Mouse (Mus musculus): ENCODE results near the gene Tbc1d24. TPM values are rescaled to one million over a fixed set of nuclear protein-coding genes. Genes with fewer than 3 reads are reported as not detected.

Gene Tbc1d24
- 4.2 and 5.2 TPM in 2 replicates for polyA plus RNA-seq (2015; fragmentation: Nextera tagmentation; extraction: Ambion mirVana)

GRCm38 (mm10) chr17:24205284-24205888, at the start of gene Tbc1d24:
TSS of gene Tbc1d24 (minus strand) at chr17:24205562.
- peak within 1 kb of the TSS; percentile 59 for H3K27ac ChIP-seq (replicated peaks)
- no peaks in the 10 kb centered on the region for H3K36me3 ChIP-seq
- H3K27me3 ChIP-seq (replicated peaks) = peaks cover 32% of the 10 kb centered on the region
- H3K4me1 ChIP-seq = peaks cover 77% of the 10 kb centered on the region
- H3K4me2 ChIP-seq = peak within 1 kb of the TSS; percentile 85
- H3K9ac ChIP-seq = peak within 1 kb of the TSS; percentile 87
- peak within 1 kb of the TSS; percentile 73 for H3K4me3 ChIP-seq
- ATAC-seq (ENCODE audit: extremely low read depth, insufficient number of reproducible peaks, low FRiP score, low TSS enrichment) = peak; percentile 64
- under 1% methylated on average over 64 of the region's 65 CpGs for WGBS
- H3K9me3 ChIP-seq = no peaks in the 10 kb centered on the region

GRCm38 (mm10) chr17:24252329-24252728, 47.0 kb upstream of the Tbc1d24 start:
- Histone ChIP-seq H3K4me1 (peaks cover 21% of the 10 kb centered on the region), H3K27me3 (replicated peaks) (no peaks in the 10 kb centered on the region), H3K9ac (peak overlapping the region; percentile 87; the same call in 1 of the 2 replicates), H3K27ac (replicated peaks) (no peak overlapping the region), H3K4me3 (peak overlapping the region; percentile 84; the same call in 1 of the 2 replicates), H3K36me3 (peaks cover 19% of the 10 kb centered on the region), H3K4me2 (peak overlapping the region; percentile 75; the same call in 1 of the 2 replicates), H3K9me3 (no peaks in the 10 kb centered on the region)
- no peak for ATAC-seq (ENCODE audit: extremely low read depth, insufficient number of reproducible peaks, low FRiP score, low TSS enrichment)
- WGBS = 91% methylated on average over 2 of the region's 2 CpGs

- H3K9me3 ChIP-seq = no peaks in the 10 kb centered on the region
- H3K4me2 ChIP-seq = peak within 1 kb of the TSS; percentile 75
- peak within 1 kb of the TSS; percentile 84 for H3K27ac ChIP-seq (replicated peaks)
- H3K27me3 ChIP-seq (replicated peaks) = no peaks in the 10 kb centered on the region
- H3K36me3 ChIP-seq = peaks cover 27% of the 10 kb centered on the region
- H3K4me1 ChIP-seq = peaks cover 21% of the 10 kb centered on the region
- H3K9ac ChIP-seq = peak within 1 kb of the TSS; percentile 87
- peak within 1 kb of the TSS; percentile 84 for H3K4me3 ChIP-seq
- peak; percentile 100 for ATAC-seq (ENCODE audit: extremely low read depth, insufficient number of reproducible peaks, low FRiP score, low TSS enrichment)
- under 1% methylated on average over 48 of the region's 48 CpGs for WGBS
Observed at GRCm38 (mm10) chr17:24251320-24252069, 46.1 kb upstream of the Tbc1d24 start, which contains the start of gene Ccnf. TSS of gene Ccnf (minus strand) at chr17:24251484.

- no peak for ATAC-seq (ENCODE audit: extremely low read depth, insufficient number of reproducible peaks, low FRiP score, low TSS enrichment)
Observed at GRCm38 (mm10) chr17:24250988-24251319, 45.6 kb upstream of the Tbc1d24 start.

GRCm38 (mm10) chr17:24248641-24249040, 43.3 kb upstream of the Tbc1d24 start:
- peaks cover 50% of the 10 kb centered on the region for H3K36me3 ChIP-seq
- H3K4me3 ChIP-seq = no peak overlapping the region; the same call in 1 of the 2 replicates
- H3K4me2 ChIP-seq = 0 out of 2 replicates have a peak overlapping the region, but pooled peaks have one; percentile 75
- H3K4me1 ChIP-seq = peaks cover 21% of the 10 kb centered on the region
- 98% methylated on average over 2 of the region's 2 CpGs for WGBS
- H3K9ac ChIP-seq = no peak overlapping the region
- no peaks in the 10 kb centered on the region for H3K27me3 ChIP-seq (replicated peaks)
- no peak overlapping the region for H3K27ac ChIP-seq (replicated peaks)
- ATAC-seq (ENCODE audit: extremely low read depth, insufficient number of reproducible peaks, low FRiP score, low TSS enrichment) = no peak
- peaks cover 4% of the 10 kb centered on the region for H3K9me3 ChIP-seq

More at GRCm38 (mm10) chr17:24250988-24251319, 45.6 kb upstream of the Tbc1d24 start:
- Histone ChIP-seq H3K4me2 (peak overlapping the region; percentile 75), H3K27me3 (replicated peaks) (no peaks in the 10 kb centered on the region), H3K4me1 (peaks cover 21% of the 10 kb centered on the region), H3K9me3 (no peaks in the 10 kb centered on the region), H3K4me3 (peak overlapping the region; percentile 84), H3K9ac (peak overlapping the region; percentile 86), H3K36me3 (peaks cover 32% of the 10 kb centered on the region), H3K27ac (replicated peaks) (peak overlapping the region; percentile 64)
- WGBS = under 1% methylated on average over 32 of the region's 32 CpGs

GRCm38 (mm10) chr17:24244061-24244460, 38.7 kb upstream of the Tbc1d24 start:
- no peak overlapping the region for H3K4me3 ChIP-seq
- H3K4me2 ChIP-seq = no peak overlapping the region
- peaks cover 5% of the 10 kb centered on the region for H3K9me3 ChIP-seq
- H3K27me3 ChIP-seq (replicated peaks) = no peaks in the 10 kb centered on the region
- peaks cover 94% of the 10 kb centered on the region for H3K36me3 ChIP-seq
- no peak overlapping the region for H3K9ac ChIP-seq
- ATAC-seq (ENCODE audit: extremely low read depth, insufficient number of reproducible peaks, low FRiP score, low TSS enrichment) = no peak
- H3K4me1 ChIP-seq = peaks cover 2% of the 10 kb centered on the region; the same call in 1 of the 2 replicates
- no peak overlapping the region for H3K27ac ChIP-seq (replicated peaks)
- 94% methylated on average over 8 of the region's 8 CpGs for WGBS

- peaks cover 5% of the 10 kb centered on the region for H3K9me3 ChIP-seq
- WGBS = 86% methylated on average over 4 of the region's 4 CpGs
- H3K4me2 ChIP-seq = no peak overlapping the region
- no peak overlapping the region for H3K4me3 ChIP-seq
- no peaks in the 10 kb centered on the region for H3K4me1 ChIP-seq
- ATAC-seq (ENCODE audit: extremely low read depth, insufficient number of reproducible peaks, low FRiP score, low TSS enrichment) = no peak
- H3K9ac ChIP-seq = no peak overlapping the region
- no peaks in the 10 kb centered on the region for H3K27me3 ChIP-seq (replicated peaks)
- peaks cover 94% of the 10 kb centered on the region for H3K36me3 ChIP-seq
- H3K27ac ChIP-seq (replicated peaks) = no peak overlapping the region
Observed at GRCm38 (mm10) chr17:24243311-24243969, 38.1 kb upstream of the Tbc1d24 start.

- Histone ChIP-seq H3K9ac (no peak overlapping the region), H3K27me3 (replicated peaks) (no peaks in the 10 kb centered on the region), H3K36me3 (peaks cover 100% of the 10 kb centered on the region), H3K4me1 (no peaks in the 10 kb centered on the region), H3K27ac (replicated peaks) (no peak overlapping the region), H3K9me3 (no peaks in the 10 kb centered on the region), H3K4me3 (no peak overlapping the region), H3K4me2 (no peak overlapping the region)
- ATAC-seq (ENCODE audit: extremely low read depth, insufficient number of reproducible peaks, low FRiP score, low TSS enrichment) = no peak
- WGBS = 85% methylated on average over 7 of the region's 7 CpGs
Observed at GRCm38 (mm10) chr17:24236921-24237320, 31.6 kb upstream of the Tbc1d24 start.

GRCm38 (mm10) chr17:24236479-24236878, 31.1 kb upstream of the Tbc1d24 start:
- no peak overlapping the region for H3K4me3 ChIP-seq
- H3K4me1 ChIP-seq = no peaks in the 10 kb centered on the region
- peaks cover 100% of the 10 kb centered on the region for H3K36me3 ChIP-seq
- no peaks in the 10 kb centered on the region for H3K9me3 ChIP-seq
- ATAC-seq (ENCODE audit: extremely low read depth, insufficient number of reproducible peaks, low FRiP score, low TSS enrichment) = no peak
- no peak overlapping the region for H3K9ac ChIP-seq
- no peak overlapping the region for H3K27ac ChIP-seq (replicated peaks)
- no peak overlapping the region for H3K4me2 ChIP-seq
- WGBS = 98% methylated on average over 1 of the region's 1 CpGs
- H3K27me3 ChIP-seq (replicated peaks) = no peaks in the 10 kb centered on the region

GRCm38 (mm10) chr17:24227941-24228340, 22.6 kb upstream of the Tbc1d24 start:
- H3K9ac ChIP-seq = no peak overlapping the region
- 82% methylated on average over 7 of the region's 7 CpGs for WGBS
- no peak overlapping the region for H3K4me2 ChIP-seq
- no peaks in the 10 kb centered on the region for H3K9me3 ChIP-seq
- ATAC-seq (ENCODE audit: extremely low read depth, insufficient number of reproducible peaks, low FRiP score, low TSS enrichment) = no peak
- peaks cover 100% of the 10 kb centered on the region for H3K36me3 ChIP-seq
- H3K4me3 ChIP-seq = no peak overlapping the region
- H3K27me3 ChIP-seq (replicated peaks) = no peaks in the 10 kb centered on the region
- H3K4me1 ChIP-seq = no peaks in the 10 kb centered on the region
- no peak overlapping the region for H3K27ac ChIP-seq (replicated peaks)

GRCm38 (mm10) chr17:24226721-24227120, 21.4 kb upstream of the Tbc1d24 start:
- Histone ChIP-seq H3K4me1 (no peaks in the 10 kb centered on the region), H3K27me3 (replicated peaks) (no peaks in the 10 kb centered on the region), H3K27ac (replicated peaks) (no peak overlapping the region), H3K9ac (no peak overlapping the region), H3K4me2 (no peak overlapping the region), H3K4me3 (no peak overlapping the region), H3K36me3 (peaks cover 94% of the 10 kb centered on the region), H3K9me3 (no peaks in the 10 kb centered on the region)
- no peak for ATAC-seq (ENCODE audit: extremely low read depth, insufficient number of reproducible peaks, low FRiP score, low TSS enrichment)
- 90% methylated on average over 8 of the region's 8 CpGs for WGBS

Data from heart, embryonic 13.5 days (tissue).